Mouse (Mus musculus) olfactory bulb, adult 2 months (tissue): ENCODE data around the gene Prdm16. TPM values are rescaled to one million over a fixed set of nuclear protein-coding genes. Genes with fewer than 3 reads are reported as not detected.
A peak's percentile ranks its signal among the peaks of the same experiment; 100 is the strongest.

ENCODE experiments used
- H3K27ac ChIP-seq: fragments of 200-500 bp; 2 replicates; pipeline ENCODE4 v1.5.1; 2012; ENCODE audit warnings: low read depth, low read length; ENCODE audit not compliant: insufficient read depth
- H3K4me1 ChIP-seq: fragments of 200-500 bp; 2 replicates; pipeline ENCODE4 v1.6.1; 2012; ENCODE audit warnings: low read length; ENCODE audit not compliant: control insufficient read depth, insufficient read depth
- H3K4me3 ChIP-seq: fragments of 200-500 bp; 2 replicates; pipeline ENCODE4 v1.5.1; 2012; ENCODE audit warnings: mild to moderate bottlenecking, low read depth, low read length, moderate library complexity; ENCODE audit not compliant: insufficient read depth
- CTCF ChIP-seq: fragments of 200-500 bp; IDR thresholded peaks from 2 replicates; pipeline ENCODE4 v1.5.1; 2012; ENCODE audit warnings: low read depth, mild to moderate bottlenecking, low read length, moderate library complexity; ENCODE audit not compliant: insufficient read depth
- POLR2A ChIP-seq: fragments of 200-500 bp; IDR thresholded peaks from 2 replicates; pipeline ENCODE4 v1.6.1; 2012; ENCODE audit warnings: mild to moderate bottlenecking, low read depth, low read length, moderate library complexity; ENCODE audit not compliant: insufficient read depth
- WGBS: fragments of 180-500 bp; shearing (Covaris S2); methylation state at CpG from one replicate; pipeline ENCODE4 v1.1.7; 2018; 5-methylcytosine and 5-hydroxymethylcytosine counted together
- polyA plus RNA-seq: library from polyadenylated mRNA; stranded (reverse); fragments of >200 nt; gene quantifications from 2 replicates; pipeline ENCODE4 v1.2.4, GENCODE M21; 2012; ENCODE audit warnings: low replicate concordance; ENCODE audit not compliant: missing spikeins, insufficient read depth, insufficient read length

The Prdm16 gene
- polyA plus RNA-seq, 1 experiment: not detected

DNA sequence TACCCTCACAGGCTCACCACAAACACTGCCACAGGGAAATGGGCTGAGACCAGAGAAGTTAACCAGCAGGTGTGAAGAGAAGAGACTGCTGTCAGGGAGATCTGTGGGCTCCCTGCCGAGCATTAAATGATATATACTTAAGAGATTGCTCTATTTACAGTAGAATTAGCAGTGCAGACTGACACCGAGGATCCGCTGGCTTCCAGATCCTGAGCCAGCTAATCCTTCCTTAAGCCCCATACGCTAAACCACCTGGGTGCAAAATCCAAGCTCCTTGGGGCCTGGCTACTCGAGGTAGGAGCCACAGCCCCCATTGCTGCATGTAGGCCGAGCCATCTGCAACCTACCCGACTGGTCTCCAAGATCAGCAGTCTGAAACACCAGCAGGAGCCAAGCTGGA is 38.3 kb downstream of the Prdm16 start:
- WGBS: 74% methylated on average over 7 of the region's 7 CpGs
- peaks cover 37% of the 10 kb centered on the region for H3K4me1 ChIP-seq
- no peak overlapping the region for H3K27ac ChIP-seq
- no peak for TF ChIP-seq CTCF
- no peak for TF ChIP-seq POLR2A
- H3K4me3 ChIP-seq: no peak overlapping the region

DNA sequence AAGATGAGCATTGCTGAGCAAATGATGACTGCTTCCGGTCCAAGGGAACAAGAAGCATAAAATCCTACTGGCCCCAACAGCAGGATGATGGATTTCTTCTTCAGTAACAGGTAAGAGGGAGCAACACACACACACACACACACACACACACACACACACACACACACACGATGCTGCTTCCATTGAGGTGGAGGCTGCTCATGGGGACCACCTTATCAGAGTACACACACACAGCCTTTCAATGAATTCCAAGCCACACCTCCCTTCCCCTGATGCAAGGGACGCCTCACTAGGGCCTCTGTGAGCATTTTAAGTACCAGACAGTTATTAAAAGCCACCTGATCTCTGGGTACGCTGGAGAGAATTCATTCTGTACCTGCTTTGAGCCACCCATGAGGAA is 39.9 kb downstream of the Prdm16 start:
- no peak overlapping the region for H3K4me3 ChIP-seq
- WGBS: 85% methylated on average over 4 of the region's 4 CpGs
- peaks cover 35% of the 10 kb centered on the region for H3K4me1 ChIP-seq
- TF ChIP-seq CTCF: no peak
- no peak for TF ChIP-seq POLR2A
- H3K27ac ChIP-seq: no peak overlapping the region

DNA sequence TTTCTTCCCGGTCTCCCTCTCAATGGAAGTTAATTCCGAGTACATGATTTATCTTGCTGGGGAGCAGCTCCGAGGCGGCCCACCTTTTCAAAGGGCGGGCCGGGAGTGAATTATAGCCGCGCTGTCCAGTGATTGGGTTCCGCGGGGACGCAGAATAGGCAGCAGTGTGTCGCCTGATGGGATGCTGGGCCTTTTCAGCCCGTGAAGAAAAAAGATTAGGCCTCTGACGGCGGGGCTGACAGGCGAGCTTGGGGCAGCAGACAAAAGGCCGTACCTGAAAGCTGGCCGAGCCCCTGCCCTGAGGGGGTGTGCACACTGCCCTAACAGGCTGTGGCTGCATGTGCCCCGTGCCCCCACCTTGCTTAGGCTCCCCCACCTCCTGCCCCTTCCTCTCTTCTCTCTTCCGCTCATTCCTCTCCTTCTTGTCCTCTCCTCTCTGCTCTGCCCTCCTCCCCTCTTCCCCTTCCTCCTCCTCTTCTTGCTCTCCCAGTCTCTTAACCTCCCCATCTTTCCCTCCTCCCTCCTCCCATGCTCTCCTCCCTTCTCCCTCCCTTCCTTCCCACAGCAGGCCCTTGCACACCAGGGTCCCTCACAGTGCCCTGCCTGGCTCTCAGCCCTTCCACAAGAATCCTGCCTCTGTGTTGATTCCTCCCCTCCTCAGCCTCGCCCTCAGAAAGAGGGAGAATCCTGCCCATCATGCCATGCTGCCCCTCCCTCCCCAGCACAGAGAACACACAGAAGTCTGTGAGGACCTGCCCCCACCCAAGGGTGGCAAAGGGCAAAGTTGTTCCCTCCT is 41.7 kb downstream of the Prdm16 start:
- H3K4me3 ChIP-seq: no peak overlapping the region
- TF ChIP-seq POLR2A (no peak), CTCF (no peak)
- no peak overlapping the region for H3K27ac ChIP-seq
- peaks cover 26% of the 10 kb centered on the region for H3K4me1 ChIP-seq
- WGBS: 69% methylated on average over 21 of the region's 21 CpGs

DNA sequence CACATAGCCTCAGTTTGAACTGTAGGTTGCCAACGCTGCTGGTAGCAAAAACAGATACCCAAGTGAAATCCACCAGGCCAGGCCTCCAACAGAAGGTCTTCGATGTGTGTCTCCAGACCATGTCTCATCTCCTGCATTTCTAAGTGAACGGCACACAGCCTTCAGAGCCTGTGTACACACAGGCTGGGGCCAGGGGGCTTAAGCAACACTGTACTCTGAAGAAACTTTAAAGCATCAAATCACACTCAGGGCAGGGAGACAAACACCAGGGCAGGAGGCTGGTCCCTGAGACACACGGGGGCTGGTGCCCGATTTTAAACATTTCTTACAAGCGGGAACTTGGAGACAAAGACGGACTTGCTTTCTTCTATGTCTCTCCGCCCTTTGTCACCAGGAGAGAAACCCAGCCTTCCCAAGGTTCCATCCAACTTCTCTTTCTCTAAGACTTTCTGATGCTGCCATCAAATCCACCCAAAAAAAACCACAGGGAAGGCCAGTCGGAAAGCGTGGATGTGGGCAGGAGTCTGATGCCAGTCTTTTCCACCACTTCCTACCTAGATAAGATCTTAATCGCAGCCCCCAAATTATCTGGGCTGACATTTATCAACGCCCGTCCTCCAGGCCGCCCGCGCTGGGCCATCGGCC is 42.4 kb downstream of the Prdm16 start:
- Histone ChIP-seq H3K27ac (no peak overlapping the region), H3K4me3 (no peak overlapping the region), H3K4me1 (peaks cover 19% of the 10 kb centered on the region)
- TF ChIP-seq POLR2A (no peak), CTCF (no peak)
- 86% methylated on average over 17 of the region's 17 CpGs for WGBS

DNA sequence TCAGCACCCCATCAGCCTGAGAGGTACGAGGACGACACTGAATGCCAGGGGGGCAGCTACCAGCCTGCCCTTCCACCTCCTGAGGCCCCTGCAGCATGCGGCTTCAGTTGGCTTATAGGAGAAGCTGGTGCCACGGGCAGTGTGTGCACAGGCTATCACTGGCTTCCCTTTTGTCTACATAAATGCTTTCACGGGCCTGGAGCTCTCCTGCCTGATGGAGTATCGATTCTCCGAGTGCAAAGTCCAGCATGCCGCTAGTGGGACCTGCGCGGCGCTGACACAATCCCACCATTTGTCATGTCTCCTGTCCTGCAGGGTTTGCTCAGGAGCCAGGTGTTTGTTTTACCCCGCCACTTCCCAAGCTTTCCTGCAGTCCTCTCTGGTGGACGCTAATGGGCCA is 44.1 kb downstream of the Prdm16 start:
- H3K4me3 ChIP-seq: no peak overlapping the region
- H3K4me1 ChIP-seq: peaks cover 10% of the 10 kb centered on the region
- WGBS: 89% methylated on average over 13 of the region's 13 CpGs
- no peak overlapping the region for H3K27ac ChIP-seq
- TF ChIP-seq CTCF (no peak), POLR2A (no peak)

DNA sequence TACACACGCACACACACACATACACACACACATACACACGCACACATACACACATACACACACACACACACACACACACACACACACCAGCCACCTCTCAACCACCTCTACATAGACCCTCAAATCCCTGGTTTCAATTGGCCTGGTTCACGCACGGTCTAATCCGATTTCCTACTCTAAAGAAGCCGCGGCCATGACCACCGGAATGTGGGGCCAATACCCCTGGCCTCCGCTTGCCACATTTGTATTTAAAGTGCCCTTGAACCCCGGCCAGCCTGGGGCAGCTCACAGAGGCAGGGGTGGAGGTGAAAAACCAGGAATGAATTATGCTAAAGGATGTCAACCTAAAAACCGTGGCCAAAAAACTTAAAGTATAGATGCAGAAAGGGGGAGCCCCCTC is 45.8 kb downstream of the Prdm16 start:
- TF ChIP-seq POLR2A (no peak), CTCF (no peak)
- Histone ChIP-seq H3K27ac (no peak overlapping the region), H3K4me1 (peaks cover 26% of the 10 kb centered on the region), H3K4me3 (no peak overlapping the region)
- 81% methylated on average over 11 of the region's 11 CpGs for WGBS

DNA sequence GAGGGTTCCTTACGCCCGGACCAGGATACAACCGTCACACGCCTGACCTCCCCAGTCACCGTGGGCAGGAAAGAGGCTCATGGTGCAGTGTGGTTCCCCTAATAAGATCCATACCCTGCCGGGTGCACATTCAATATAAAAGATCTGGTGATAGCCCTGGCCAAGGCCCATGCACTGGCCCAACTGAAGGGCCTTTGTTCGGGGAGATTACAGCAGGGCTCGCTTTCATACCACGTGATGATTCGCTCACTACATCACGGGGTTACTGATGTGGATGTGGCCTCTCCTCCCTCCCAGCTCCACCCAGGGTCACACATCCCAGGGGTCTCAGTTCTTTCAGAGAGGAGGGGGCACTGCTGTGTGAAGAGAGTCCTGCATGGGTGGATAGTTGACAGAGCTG is 50.3 kb downstream of the Prdm16 start:
- no peak overlapping the region for H3K4me3 ChIP-seq
- no peak for TF ChIP-seq POLR2A
- TF ChIP-seq CTCF: no peak
- H3K27ac ChIP-seq: no peak overlapping the region
- 64% methylated on average over 11 of the region's 11 CpGs for WGBS
- peaks cover 29% of the 10 kb centered on the region for H3K4me1 ChIP-seq

DNA sequence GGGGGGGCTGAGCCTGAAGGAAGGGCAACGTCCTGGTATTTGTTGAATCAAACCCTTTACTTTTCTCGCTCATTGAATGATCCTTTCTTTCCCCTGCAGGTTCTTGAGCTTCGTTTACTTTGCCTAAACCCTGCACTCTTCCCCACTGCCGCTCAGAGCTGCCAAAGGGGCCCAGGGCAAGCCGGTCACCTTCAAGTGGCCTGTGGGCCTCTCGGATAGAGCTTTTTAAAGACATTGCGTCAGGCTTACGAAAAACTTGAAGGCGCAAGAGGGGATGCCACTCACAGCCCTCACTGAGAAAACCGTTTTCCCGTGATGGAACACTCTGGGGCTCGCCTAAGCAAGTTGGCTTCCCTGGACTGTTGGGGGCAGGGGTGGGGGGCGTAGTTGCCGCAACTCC is 50.9 kb downstream of the Prdm16 start:
- H3K4me3 ChIP-seq: no peak overlapping the region
- TF ChIP-seq CTCF (no peak), POLR2A (no peak)
- 84% methylated on average over 14 of the region's 14 CpGs for WGBS
- peaks cover 29% of the 10 kb centered on the region for H3K4me1 ChIP-seq
- H3K27ac ChIP-seq: no peak overlapping the region

DNA sequence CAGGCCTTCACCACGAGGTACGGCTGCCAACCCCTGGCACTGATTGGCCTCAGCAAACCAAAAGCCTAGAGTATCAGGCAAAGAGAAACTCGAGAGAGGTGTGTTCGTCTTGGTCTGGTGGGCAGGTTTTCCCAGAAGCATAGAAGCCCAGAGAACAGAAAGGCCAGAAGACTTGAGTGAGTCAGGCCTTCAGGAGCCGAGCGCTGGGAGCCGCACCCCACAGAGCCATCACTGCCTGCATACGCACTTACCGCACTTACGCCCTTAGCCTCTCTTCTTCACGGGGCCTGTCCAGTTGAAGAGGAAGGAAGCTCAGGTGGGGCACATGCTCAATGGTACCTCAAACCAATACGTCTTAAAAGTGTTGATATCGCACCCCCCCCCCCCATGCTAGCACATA is 53.0 kb downstream of the Prdm16 start:
- peaks cover 29% of the 10 kb centered on the region for H3K4me1 ChIP-seq
- H3K4me3 ChIP-seq: no peak overlapping the region
- H3K27ac ChIP-seq: peak overlapping the region; percentile 1; the same call in 1 of the 2 replicates
- TF ChIP-seq CTCF (no peak), POLR2A (no peak)
- WGBS: 85% methylated on average over 13 of the region's 13 CpGs
